Mouse (Mus musculus) bone marrow, adult 2 months (tissue): ENCODE data around the gene Tmc8. TPM values are rescaled to one million over a fixed set of nuclear protein-coding genes. Genes with fewer than 3 reads are reported as not detected.
A peak's percentile ranks its signal among the peaks of the same experiment; 100 is the strongest.
"Not testable (repeated sequence)": the region's sequence is repeated elsewhere in the genome, so short reads cannot be mapped to it uniquely, and the experiment has no call there.

Source experiments
- H3K27ac ChIP-seq: fragments of 200-500 bp; 2 replicates; pipeline ENCODE4 v1.5.1; 2012; ENCODE audit warnings: low read depth, mild to moderate bottlenecking, control low read depth, inconsistent platforms, low read length; ENCODE audit not compliant: control insufficient read depth, poor library complexity, insufficient read depth
- H3K4me1 ChIP-seq: fragments of 200-500 bp; 2 replicates; pipeline ENCODE4 v1.6.1; 2011; ENCODE audit warnings: low read length; ENCODE audit not compliant: control insufficient read depth, insufficient read depth
- H3K4me3 ChIP-seq: fragments of 200-500 bp; replicated peaks from 2 replicates; pipeline ENCODE3; 2011; ENCODE audit warnings: mild to moderate bottlenecking, low read depth, low read length, control low read depth; ENCODE audit not compliant: control insufficient read depth
- CTCF ChIP-seq: fragments of 200-500 bp; IDR thresholded peaks from 2 replicates; pipeline ENCODE4 v1.5.1; 2011; ENCODE audit warnings: low read length, control low read depth; ENCODE audit not compliant: control insufficient read depth, insufficient read depth
- POLR2A ChIP-seq: fragments of 200-500 bp; IDR thresholded peaks from 2 replicates; pipeline ENCODE4 v1.6.1; 2011; ENCODE audit warnings: low read depth, mild to moderate bottlenecking, control low read depth, low read length, borderline replicate concordance; ENCODE audit not compliant: control insufficient read depth
- WGBS: fragments of 180-500 bp; shearing (Covaris S2); methylation state at CpG from one replicate; pipeline ENCODE4 v1.1.7; 2018; 5-methylcytosine and 5-hydroxymethylcytosine counted together
- polyA plus RNA-seq: library from polyadenylated mRNA; stranded (reverse); fragments of >200 nt; gene quantifications from 2 replicates; pipeline ENCODE4 v1.2.4, GENCODE M21; 2011; ENCODE audit warnings: low replicate concordance; ENCODE audit not compliant: missing spikeins, insufficient read depth, insufficient read length

Tmc8 gene
- polyA plus RNA-seq, 1 experiment = 51.1 TPM

GRCm38 (mm10) chr11:117782705-117783034, 794 bp downstream of the Tmc8 start:
- Histone ChIP-seq H3K4me3 (peak overlapping the region; percentile 91), H3K27ac (peak overlapping the region; percentile 93), H3K4me1 (peaks cover 2% of the 10 kb centered on the region; the same call in 1 of the 2 replicates)
- TF ChIP-seq CTCF (no peak), POLR2A (no peak)
- WGBS = 7% methylated on average over 9 of the region's 9 CpGs

GRCm38 (mm10) chr11:117783089-117783488, 1.2 kb downstream of the Tmc8 start:
- WGBS = under 1% methylated on average over 31 of the region's 31 CpGs
- Histone ChIP-seq H3K4me1 (peaks cover 2% of the 10 kb centered on the region; the same call in 1 of the 2 replicates), H3K4me3 (peak overlapping the region; percentile 91), H3K27ac (peak overlapping the region; percentile 93)
- TF ChIP-seq POLR2A = peak; percentile 76; the same call in 1 of the 2 replicates
- TF ChIP-seq CTCF = peak; percentile 45; the same call in 1 of the 2 replicates

- peaks cover 2% of the 10 kb centered on the region; the same call in 1 of the 2 replicates for H3K4me1 ChIP-seq
- H3K27ac ChIP-seq = peak overlapping the region; percentile 64
- WGBS = 68% methylated on average over 10 of the region's 10 CpGs
- peak overlapping the region; percentile 91 for H3K4me3 ChIP-seq
- TF ChIP-seq CTCF (no peak), POLR2A (no peak)
Observed at GRCm38 (mm10) chr11:117783683-117784309, 1.9 kb downstream of the Tmc8 start.

GRCm38 (mm10) chr11:117786294-117786693, 4.4 kb downstream of the Tmc8 start:
- Histone ChIP-seq H3K4me1 (no peaks in the 10 kb centered on the region; the same call in 1 of the 2 replicates), H3K4me3 (no peak overlapping the region), H3K27ac (no peak overlapping the region)
- WGBS = 10% methylated on average over 10 of the region's 10 CpGs
- peak; percentile 33; the same call in 1 of the 2 replicates for TF ChIP-seq POLR2A
- TF ChIP-seq CTCF = peak; percentile 95

GRCm38 (mm10) chr11:117788481-117788880, 6.6 kb downstream of the Tmc8 start:
- WGBS = 88% methylated on average over 7 of the region's 7 CpGs
- not testable (repeated sequence) for H3K4me1 ChIP-seq

GRCm38 (mm10) chr11:117790286-117790685, 8.4 kb downstream of the Tmc8 start:
- Histone ChIP-seq H3K4me3 (no peak overlapping the region), H3K27ac (no peak overlapping the region), H3K4me1 (peaks cover 5% of the 10 kb centered on the region)
- TF ChIP-seq POLR2A (0 out of 2 replicates have a peak, but pooled peaks have one; percentile 34), CTCF (peak; percentile 92)
- WGBS = 18% methylated on average over 14 of the region's 14 CpGs

More at GRCm38 (mm10) chr11:117788481-117788880, 6.6 kb downstream of the Tmc8 start:
- H3K4me3 ChIP-seq, H3K27ac ChIP-seq: not testable (repeated sequence)

- TF ChIP-seq CTCF = peak; percentile 51; the same call in 1 of the 2 replicates
- TF ChIP-seq POLR2A = no peak
- Histone ChIP-seq H3K4me1 (peaks cover 5% of the 10 kb centered on the region), H3K4me3 (no peak overlapping the region), H3K27ac (peak overlapping the region; percentile 12; the same call in 1 of the 2 replicates)
- 61% methylated on average over 23 of the region's 23 CpGs for WGBS
Observed at GRCm38 (mm10) chr11:117790703-117791440, 9.0 kb downstream of the Tmc8 start.

GRCm38 (mm10) chr11:117791441-117791761, 9.5 kb downstream of the Tmc8 start:
- H3K27ac ChIP-seq = peak overlapping the region; percentile 12; the same call in 1 of the 2 replicates
- no peak overlapping the region for H3K4me3 ChIP-seq
- peaks cover 5% of the 10 kb centered on the region for H3K4me1 ChIP-seq
- TF ChIP-seq POLR2A = no peak
- no peak for TF ChIP-seq CTCF
- 89% methylated on average over 9 of the region's 9 CpGs for WGBS
